ENCODE assay signal across 20 mouse cellular contexts in genomic region chr6:145186096-145186495, GRCm38 (mm10).
"Had no signal": no experiment of that assay in that cellular context is flagged by ENCODE, and none has a peak within 500 bp of the region (broad histone marks: within the 10 kb centered on the region; RNA-seq: fewer than 3 reads in every experiment).

No protein-coding gene starts in this region.

- H3K9me3 ChIP-seq: limb, embryonic 10.5 days; limb, embryonic 13.5 days; liver, embryonic 12.5 days; liver, embryonic 15.5 days; lung, embryonic 15.5 days; megakaryocyte, embryonic 14.5 days; midbrain, embryonic 10.5 days; midbrain, embryonic 13.5 days had no signal

- H3K27me3 ChIP-seq: liver, embryonic 12.5 days; liver, embryonic 15.5 days; lung, embryonic 15.5 days; midbrain, embryonic 13.5 days had no signal

- DNase-seq: kidney, adult 2 months; kidney, postnatal 36 days; layer of hippocampus, postnatal 36 days; liver; lung, adult 18-20 months; lung, postnatal 10 days; lung, postnatal 36 days; spleen, adult 18-20 months; thymus, adult 18-20 months; thymus, postnatal 36 days had no signal

- H3K4me1 ChIP-seq: liver, embryonic 12.5 days; midbrain, embryonic 10.5 days; midbrain, embryonic 13.5 days had no signal

- H3K27ac ChIP-seq: kidney, postnatal 0 days; left cerebral cortex, adult 2 months; limb, embryonic 10.5 days; limb, embryonic 13.5 days; liver, embryonic 12.5 days; liver, embryonic 15.5 days; lung, embryonic 15.5 days; midbrain, embryonic 10.5 days; midbrain, embryonic 13.5 days had no signal

- H3K9ac ChIP-seq: limb, embryonic 13.5 days; liver, embryonic 12.5 days; liver, embryonic 15.5 days; lung, embryonic 15.5 days; midbrain, embryonic 13.5 days had no signal

- H3K4me2 ChIP-seq: limb, embryonic 13.5 days; liver, embryonic 12.5 days; liver, embryonic 15.5 days; lung, embryonic 15.5 days; midbrain, embryonic 13.5 days had no signal

- ATAC-seq: liver, embryonic 12.5 days; midbrain, embryonic 13.5 days had no signal

- H3K4me3 ChIP-seq: left cerebral cortex, adult 2 months; limb, embryonic 10.5 days; limb, embryonic 13.5 days; liver, embryonic 12.5 days; liver, embryonic 15.5 days; lung, embryonic 15.5 days; megakaryocyte, embryonic 14.5 days; midbrain, embryonic 10.5 days; midbrain, embryonic 13.5 days had no signal

- H3K36me3 ChIP-seq: limb, embryonic 10.5 days; limb, embryonic 13.5 days; liver, embryonic 12.5 days; liver, embryonic 15.5 days; lung, embryonic 15.5 days; midbrain, embryonic 10.5 days; midbrain, embryonic 13.5 days had no signal
